Mouse (Mus musculus) cerebral cortex, adult 2 months (tissue): ENCODE results near the gene Tpsab1.

Experiments used
- WGBS: fragments of 180-500 bp; shearing (Covaris S2); methylation state at CpG from one replicate; pipeline ENCODE4 v1.1.7; 2018; 5-methylcytosine and 5-hydroxymethylcytosine counted together

Gene Tpsab1

DNA sequence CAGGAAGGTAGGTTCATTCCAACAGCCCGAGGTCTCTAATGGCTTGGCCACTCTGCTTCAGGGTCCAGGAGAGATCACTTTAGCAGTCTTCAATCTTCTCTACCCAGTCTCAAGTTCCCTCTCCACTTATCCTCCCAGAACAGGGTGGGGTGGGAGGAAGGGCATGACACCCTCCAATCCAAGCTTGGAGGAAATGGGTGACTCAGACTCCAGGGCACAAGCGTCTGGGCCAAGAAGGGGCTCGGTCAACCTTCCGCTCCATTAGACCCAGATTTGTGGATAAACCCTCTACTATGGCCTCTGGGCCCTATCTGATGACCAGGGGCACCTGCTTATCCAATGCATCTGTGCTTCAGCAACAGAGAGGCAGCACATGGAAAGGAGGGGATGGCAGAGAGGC is at the start of gene Tpsab1:
Gene Tpsab1 (minus strand): TSS at position 101 of the 400 bp plus-strand sequence.
- 86% methylated on average over 4 of the region's 4 CpGs for WGBS

DNA sequence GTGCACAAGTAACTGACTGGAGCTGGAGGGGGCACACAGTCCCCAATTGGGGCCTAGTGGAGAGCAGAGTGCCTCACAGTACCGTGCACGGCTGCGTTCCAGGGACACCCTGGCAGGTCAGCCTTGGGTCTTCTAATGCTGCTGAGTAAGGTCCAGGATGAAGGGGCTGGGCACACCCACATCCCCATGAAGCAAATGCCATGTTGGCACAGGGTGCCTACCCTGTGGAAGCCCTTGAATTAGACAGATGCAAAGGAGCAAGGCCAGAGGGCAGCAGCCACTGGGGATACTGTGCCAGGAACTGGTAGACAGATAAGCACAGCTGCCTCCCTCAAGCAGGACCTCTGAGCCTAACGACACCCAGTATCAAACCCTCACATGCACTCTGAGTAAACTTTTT is 49.2 kb upstream of the Tpsab1 start:
- 91% methylated on average over 4 of the region's 4 CpGs for WGBS

DNA sequence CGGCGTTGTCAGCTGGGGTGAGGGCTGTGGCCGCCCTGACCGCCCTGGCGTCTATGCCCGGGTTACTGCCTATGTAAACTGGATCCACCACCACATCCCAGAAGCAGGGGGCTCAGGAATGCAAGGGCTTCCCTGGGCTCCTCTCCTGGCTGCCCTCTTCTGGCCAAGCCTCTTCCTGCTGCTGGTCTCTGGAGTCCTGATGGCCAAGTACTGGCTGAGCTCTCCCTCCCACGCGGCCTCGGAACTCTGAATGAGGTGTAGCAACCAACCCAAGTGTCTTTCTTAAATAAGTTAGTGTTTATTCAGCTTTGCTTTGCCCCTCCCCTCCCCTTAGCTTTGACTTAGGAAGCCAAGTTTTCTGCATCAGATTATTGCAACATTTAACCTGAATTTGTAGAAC is 28.6 kb upstream of the Tpsab1 start:
- 49% methylated on average over 9 of the region's 9 CpGs for WGBS

DNA sequence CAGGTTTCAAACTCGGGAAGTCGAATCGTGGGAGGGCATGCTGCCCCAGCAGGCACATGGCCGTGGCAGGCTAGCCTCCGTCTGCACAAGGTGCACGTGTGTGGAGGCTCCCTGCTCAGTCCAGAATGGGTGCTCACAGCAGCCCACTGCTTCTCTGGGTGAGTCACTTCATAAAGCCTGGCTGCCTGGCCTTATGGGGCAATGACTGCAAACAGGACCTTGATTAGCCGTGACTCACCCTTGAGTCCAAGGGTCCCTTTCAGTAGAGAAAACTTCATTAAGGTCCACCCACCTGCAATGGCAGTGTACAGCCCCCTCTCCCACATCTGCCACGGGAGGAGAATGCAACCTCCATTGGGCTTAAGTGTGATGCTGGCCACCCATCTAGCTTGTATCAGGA is 27.1 kb upstream of the Tpsab1 start:
- 67% methylated on average over 8 of the region's 8 CpGs for WGBS

DNA sequence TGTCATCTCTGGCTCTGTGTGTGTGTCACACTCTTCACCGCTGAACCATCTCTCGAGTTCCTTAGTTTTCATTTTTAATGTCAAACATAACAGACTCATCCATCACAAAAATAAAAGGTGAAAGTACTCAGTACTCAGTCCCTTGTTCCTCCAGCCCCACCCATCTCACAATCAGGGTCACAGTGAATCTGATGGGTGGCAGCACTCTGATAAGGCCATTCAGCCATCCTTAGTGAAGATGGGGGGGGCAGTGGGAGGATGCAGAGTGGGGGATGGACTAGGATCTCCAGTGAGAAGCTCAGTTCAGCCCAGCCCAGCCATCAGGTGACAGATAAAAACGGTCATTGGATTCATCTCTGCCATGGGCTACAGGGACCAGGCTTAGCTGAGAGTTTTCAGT is 23.6 kb upstream of the Tpsab1 start, which contains the start of gene Tpsg1:
Gene Tpsg1 (plus strand): TSS at position 301 of the 400 bp plus-strand sequence.
- WGBS = 88% methylated on average over 3 of the region's 3 CpGs

DNA sequence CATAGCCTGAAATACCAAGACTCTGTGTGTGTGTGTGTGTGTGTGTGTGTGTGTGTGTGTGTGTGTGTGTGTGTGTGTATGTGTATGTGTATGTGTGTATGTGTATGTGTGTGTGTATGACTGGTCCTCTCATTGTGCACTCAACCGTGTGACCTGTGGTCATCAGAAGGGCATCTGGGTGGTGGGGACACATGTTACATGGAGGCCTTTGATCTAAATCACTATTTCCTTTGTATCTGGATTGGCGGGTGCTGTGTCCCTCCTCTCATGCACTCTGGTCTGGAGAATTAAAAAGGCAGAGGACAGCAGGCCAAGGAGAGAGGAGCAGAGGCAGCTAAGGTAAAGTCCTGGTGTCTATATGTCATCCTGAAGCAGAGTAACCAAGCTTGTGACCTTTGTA is 20.6 kb upstream of the Tpsab1 start, which contains the start of gene Tpsb2:
Gene Tpsb2 (plus strand): TSS at position 301 of the 400 bp plus-strand sequence.
- 75% methylated on average over 2 of the region's 2 CpGs for WGBS

DNA sequence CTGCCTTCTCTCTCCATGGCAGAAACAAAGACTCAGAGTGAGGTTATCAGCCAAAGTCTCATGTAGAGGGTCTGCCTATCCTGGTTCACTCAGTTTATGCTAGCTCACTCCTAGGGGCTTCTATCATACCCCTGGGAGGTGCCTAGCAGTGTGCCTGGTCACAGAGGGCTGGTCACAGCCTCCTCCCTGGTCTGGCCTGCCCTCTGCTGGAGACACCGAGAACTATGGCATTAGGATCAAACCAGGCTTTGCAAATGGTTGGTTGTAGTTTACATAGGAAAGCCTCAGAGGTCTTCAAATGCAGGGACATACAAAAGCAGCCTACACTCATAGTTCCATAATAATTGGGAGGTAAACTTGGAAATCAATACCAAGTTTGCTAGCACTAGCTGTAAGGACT is 18.4 kb upstream of the Tpsab1 start:
- WGBS = 10% methylated on average over 1 of the region's 1 CpGs

DNA sequence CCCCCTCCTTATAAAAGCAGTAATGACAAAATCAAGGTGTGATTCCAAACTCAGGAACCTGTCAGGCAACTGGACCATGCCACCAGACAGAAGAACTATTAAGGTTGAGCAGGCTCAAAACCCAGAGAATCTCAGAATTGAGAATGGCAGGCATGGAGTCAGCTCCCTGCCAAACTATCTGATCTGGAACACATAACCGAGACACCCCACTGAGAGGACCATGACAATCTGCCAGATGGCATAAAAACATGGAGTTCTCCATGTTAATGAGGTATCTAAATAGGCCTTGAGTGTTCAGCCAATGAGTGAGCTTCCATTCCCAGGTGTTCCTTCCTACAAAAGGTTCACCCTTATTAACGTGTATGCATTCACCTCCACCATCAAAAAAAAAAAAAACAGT is 15.9 kb upstream of the Tpsab1 start:
- WGBS = 69% methylated on average over 2 of the region's 2 CpGs

DNA sequence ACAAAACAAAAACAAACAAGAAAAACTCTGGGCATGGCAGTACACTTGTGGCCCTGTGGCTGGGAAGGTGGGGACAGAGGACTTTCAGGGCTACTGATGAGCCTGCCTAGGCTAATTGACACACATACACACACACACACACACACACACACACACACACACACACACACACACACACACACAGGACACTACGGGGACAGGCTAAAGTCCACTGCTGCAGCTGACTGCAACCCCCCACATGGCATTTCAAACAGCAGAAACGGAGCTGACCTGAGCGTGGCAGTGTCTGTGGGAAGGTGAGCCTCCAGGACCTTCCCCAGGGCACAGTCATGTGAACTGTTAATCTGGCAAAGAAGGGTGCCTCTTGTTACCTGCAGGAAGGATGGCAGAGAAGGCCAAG is 3.9 kb downstream of the Tpsab1 start:
- 75% methylated on average over 3 of the region's 3 CpGs for WGBS

DNA sequence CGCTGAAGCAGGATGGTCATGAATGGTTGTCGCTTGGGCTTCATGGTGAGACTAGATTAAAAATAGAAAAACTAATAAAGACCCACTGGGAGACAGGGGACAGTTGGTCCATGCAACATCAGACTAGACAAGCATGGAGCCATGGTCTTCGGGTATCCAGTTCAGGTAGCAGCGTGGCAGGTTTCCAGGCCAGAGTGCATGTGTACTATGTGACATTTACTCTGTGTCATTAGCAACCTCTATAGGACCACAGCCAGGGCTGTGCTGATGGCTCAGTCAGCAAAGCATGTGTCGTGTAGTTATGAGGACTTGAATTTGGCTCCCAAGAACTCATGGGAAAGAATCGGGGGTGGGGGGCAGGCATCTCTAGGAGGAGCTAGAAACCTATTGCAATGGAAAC is 5.4 kb downstream of the Tpsab1 start:
- WGBS = 84% methylated on average over 6 of the region's 6 CpGs

DNA sequence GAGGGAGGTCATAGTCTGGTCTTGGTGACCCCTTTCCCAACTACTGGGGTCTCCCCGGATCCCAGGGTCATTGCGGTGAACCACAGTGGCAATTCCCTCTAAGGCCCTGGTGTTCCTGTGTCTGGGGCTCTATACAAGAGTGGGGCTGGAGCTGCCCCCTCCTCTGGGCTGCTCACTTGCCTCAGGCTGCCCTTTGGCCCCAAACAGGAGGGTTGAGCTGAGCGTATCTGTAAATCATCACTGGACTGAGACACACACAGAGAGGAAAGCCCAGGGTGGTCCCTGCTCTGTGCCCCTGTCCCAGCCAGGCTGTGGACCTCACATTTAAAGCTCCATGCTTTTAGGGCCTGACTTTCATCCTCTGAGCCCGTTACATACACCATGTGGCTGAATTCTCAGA is 7.1 kb downstream of the Tpsab1 start:
- WGBS = 93% methylated on average over 4 of the region's 4 CpGs

DNA sequence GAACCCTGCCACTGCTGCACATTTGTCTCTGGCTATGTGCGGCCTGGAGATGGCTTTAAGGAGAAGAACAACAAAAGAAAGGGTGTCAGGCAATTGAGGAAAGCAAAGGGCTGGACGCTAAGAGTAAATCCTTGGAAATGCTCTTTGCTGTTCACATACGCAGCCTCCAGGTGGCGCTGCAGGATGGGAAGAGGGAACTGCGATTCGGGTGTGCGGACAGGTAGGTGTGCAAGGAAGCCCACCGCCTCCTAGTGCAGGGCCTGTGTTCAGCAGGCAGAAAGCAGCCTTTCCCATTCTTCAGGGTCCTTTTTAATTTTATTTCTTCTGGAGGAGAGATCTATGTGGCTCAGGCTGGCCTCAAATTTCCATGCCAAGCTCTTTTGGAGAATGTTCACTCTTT is 11.4 kb downstream of the Tpsab1 start:
- WGBS = 3% methylated on average over 8 of the region's 8 CpGs

DNA sequence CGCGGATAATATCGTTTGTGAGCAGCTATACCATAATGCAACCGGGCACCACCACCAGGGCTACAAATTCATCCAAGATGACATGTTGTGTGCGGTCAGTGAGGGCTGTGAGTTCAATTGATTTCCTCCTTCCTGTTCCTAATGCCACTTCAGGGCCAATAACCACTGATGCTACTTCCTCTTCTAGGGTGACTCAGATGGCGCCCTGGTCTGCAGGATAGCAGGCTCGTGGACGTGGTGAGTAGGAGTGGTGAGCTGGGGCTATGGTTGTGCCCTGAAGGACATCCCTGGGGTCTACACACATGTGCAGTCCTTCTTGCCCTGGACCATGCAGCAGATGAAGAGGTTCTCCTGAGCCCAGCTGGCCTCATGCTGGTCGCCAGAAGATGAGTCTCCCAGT is 13.0 kb downstream of the Tpsab1 start:
- WGBS = 74% methylated on average over 9 of the region's 9 CpGs

DNA sequence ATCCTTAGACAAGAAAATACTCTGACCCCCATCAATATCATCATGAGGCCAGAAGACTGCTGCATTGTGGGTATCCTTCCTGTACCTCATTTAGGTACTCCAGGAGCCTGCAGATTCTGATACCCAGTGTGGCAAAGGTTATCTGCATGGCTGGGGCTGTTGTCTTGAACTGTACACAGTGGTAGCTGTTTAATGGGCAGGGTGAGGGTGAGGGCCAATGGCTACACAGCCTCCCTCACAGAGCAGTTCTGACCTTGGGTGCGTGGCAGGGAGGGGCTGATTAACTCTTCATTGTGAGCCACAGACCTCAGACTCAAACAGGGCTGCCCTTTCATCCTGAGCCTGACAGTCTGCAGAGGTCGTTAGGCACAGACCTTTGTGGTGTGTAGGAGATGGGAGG is 22.4 kb downstream of the Tpsab1 start:
- WGBS = 51% methylated on average over 2 of the region's 2 CpGs

DNA sequence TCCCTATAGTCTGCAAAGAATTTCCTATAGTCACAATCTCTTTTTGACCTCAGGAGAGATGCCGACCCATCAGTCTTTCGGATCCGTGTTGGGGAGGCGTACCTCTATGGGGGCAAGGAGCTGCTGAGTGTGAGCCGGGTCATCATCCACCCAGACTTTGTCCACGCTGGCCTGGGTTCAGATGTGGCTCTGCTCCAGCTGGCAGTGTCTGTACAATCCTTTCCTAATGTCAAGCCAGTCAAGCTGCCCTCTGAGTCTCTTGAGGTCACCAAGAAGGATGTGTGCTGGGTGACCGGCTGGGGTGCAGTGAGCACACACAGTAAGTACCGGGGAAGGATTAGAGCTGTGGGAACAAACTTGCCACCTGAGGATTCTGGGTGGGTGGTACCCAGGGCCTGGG is 24.5 kb downstream of the Tpsab1 start:
- WGBS = 91% methylated on average over 8 of the region's 8 CpGs

DNA sequence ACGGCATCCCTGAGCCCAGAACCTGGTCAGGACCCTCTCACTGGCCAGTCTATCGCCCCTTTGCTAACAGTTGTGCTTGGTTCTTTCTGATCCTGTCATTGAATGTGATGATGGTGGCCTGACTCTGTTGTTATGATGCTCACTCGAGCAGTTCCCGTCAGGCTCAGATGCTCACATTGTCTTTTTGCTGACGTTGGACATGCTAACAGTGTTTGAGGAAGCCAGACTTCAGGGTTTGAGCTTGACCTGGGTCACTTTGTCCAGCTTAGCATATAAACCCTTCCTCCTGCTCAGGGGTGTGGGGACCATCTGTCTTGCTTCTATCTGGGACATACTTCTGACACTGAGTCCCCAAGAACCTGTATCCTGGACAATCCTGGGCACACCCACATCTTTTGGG is 27.0 kb downstream of the Tpsab1 start, which contains the start of gene Prss29:
Gene Prss29 (plus strand): TSS at position 301 of the 400 bp plus-strand sequence.
- 78% methylated on average over 5 of the region's 5 CpGs for WGBS

DNA sequence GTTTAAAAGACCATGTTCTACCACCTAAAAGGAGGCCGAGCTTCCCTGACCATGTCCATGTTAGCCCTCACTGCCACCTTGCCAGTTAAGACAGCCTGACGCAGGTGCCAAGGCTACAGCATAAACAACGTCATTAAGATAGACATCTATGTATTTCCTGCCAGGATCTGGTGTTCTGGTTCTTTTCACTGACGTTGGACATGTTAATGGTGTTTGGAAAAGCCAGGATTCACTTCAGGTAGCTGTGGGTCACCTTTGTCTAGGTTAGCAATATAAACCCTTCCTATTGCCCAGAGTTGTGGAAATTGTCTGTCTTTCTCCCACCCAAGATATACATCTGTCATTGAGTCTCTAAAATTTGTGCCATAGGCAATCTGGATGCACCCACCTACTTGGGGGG is 37.0 kb downstream of the Tpsab1 start, which contains the start of gene Prss28:
Gene Prss28 (plus strand): TSS at position 301 of the 400 bp plus-strand sequence.
- WGBS = 81% methylated on average over 4 of the region's 4 CpGs

DNA sequence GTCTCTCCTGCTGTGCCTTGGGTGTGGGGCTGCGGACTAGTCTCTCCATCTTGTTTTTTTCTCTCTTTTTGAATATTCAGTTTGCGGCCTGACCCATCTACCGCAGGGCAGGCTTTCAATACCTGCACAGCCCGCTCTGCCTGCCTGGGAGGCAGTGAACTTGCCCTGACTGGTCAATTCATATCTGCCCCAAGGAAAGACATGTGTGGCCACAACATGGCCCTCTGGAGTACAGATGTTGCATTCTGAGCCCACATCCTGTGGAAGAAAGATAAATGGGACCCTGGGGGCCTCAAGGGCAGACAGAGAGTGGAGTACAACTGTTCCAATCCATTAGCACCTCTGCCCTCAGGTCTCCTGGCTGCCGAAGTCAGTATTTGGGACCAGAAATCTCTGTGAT is 47.3 kb downstream of the Tpsab1 start, which contains the start of gene Prss34:
Gene Prss34 (plus strand): TSS at position 301 of the 400 bp plus-strand sequence.
- WGBS = 90% methylated on average over 5 of the region's 5 CpGs

DNA sequence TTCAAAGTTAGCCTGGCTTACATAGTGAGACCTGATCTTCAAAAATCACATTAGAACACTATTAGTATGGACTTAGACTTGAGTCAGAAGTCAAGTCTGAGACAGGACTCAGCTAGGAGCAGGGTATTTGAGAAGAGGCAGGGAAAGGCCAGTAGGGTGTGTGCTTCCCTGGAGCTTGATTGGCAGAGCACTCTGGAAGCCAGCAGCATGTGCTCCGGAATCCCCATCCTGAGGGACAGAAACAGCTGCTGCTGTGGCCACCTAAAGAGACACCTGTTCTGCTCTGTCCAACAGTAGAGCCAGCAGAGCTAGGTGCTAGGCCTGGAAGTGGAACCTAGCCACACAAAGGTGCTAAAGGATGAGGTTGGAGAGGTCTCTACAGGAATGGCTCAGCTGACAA is 51.3 kb downstream of the Tpsab1 start:
- WGBS = 80% methylated on average over 1 of the region's 1 CpGs

DNA sequence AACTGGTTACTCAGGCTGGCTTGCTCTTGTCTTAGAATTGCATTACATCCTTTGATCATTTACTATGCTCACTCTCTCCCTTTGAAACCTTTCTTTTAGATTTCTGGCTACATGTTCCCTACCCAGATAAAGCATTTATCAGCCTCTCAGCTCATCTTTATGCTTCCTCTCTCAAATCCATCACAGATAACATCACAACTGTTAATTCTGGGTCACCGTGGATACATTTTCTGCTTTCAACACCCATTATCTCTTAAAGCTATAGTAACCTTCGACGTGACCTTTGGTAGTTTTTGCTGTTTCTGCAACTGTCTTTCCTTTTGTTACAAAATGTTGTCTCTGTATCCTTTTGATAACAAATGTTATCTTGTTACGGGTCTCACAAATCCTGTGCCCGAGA is 51.9 kb downstream of the Tpsab1 start:
- WGBS = 85% methylated on average over 5 of the region's 5 CpGs
